Mouse (Mus musculus): ENCODE measurements around the gene Cfap46.
A peak's percentile ranks its signal among the peaks of the same experiment; 100 is the strongest.
"Not testable (repeated sequence)": the region's sequence is repeated elsewhere in the genome, so short reads cannot be mapped to it uniquely, and the experiment has no call there.

Cfap46 gene

DNA sequence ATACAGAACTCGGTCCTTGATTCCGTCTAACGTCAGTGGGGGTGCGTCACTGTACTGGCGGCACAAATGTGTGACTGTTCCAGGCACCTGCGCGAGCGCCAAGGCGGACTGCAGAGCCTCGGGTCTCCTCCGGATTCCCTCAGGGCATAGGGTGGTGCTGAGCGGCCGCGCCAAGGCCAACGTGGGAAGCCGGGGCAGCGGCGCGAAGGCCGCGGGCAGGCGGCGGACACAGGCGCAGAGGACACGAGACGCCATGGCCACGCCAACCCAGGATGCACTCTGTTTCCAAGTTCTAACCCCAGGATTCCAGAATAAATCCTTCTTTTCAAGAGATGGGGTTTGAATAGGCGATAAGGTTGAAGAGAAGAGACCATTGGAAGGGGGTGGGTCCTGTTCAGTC lies 23.7 kb downstream of the Cfap46 start:
- DNase-seq, result not testable (repeated sequence)

DNA sequence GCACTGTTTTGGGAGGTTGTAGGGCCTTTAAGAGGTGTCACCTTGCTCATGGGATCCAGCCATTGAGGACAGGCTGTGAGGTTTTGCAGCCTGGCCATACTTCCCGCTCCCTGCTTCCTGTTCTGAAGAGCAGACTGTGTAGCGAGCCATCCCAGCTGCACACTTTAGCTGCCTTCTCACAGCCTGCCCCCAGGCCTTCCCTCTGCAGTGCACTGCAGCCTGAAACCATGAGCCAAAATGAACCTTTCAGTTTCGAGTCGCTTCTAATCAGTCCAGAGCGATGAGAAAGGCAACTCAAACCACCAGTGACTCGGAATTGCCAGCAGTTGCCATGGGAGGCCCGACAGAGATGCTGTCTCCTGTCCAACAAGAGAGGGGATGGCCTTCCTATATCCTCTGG lies 33.9 kb downstream of the Cfap46 start:
- DNase-seq, result no peak

- DNase-seq, result peak; percentile 83 to 89
These were observed 35.4 kb downstream of the Cfap46 start for GRCm38 (mm10) chr7:139648107-139648824.

GRCm38 (mm10) chr7:139633393-139633792 lies 50.2 kb downstream of the Cfap46 start:
- no peak for DNase-seq

DNA sequence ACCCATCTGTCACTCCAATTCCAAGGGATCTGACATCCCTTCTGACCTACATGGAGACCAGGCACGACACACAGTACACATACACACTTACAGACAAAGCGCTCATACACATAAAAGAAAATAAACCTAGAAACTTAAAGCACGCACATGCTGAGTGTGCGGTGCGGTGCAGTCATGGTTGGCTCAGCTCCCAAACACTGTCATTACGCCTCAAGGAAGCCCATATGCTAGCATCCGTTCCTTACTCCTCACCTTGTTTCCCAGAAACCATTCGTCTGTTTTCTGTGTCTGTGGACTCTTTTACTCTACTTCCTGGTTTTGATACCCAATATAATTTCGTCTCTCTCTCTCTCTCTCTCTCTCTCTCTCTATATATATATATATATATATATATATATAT lies 58.5 kb downstream of the Cfap46 start:
- no peak for DNase-seq

- no peak for DNase-seq
These were observed 61.0 kb downstream of the Cfap46 start for GRCm38 (mm10) chr7:139622568-139622967.

DNA sequence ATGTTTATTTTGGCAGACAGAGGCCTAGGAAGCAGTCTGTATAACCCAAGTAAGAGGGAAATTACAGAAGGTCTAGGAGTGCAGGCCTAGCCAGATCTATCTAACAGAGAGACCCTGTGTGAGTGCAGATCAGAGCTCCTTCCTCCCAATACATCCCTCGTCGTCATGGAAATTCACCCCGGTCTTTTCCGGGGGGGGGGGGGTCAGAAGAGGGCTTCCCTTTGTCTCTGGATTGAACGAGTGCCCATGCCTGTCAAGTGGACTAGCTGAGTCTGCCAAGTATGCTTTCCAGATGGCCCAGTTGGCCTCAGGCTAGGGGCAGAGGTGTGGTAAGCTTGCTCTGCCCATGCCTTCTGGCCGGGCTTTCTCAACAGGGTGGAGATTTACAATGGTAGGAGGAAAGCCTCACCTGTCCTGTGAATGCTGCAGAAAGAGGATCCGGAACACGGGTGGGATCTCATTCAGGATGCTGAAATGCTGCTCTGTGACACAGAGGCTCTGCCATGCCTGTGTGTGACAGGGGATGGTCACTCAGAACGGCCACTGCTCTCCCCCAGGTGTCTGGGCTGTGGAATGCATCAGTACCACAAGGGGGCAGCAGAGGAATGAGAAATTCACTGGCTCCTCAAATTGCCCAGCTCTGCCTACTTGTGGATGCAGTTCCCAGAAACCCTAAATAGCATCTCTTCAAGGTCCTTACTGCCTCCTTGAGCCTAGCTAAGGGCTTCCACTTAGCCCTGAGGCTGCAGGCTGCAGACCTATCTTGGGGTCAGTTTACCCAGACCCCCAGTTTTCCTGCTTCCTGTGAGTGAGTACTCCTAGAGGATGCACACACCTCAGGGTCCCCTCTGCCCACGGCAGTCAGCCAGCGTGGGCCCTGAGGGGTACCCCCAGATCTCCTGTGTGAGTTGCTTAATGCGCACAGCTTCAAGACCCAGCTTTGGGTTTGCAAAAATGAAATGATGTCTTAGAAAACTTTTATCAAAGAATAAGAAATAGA lies 67.5 kb downstream of the Cfap46 start:
- peak; percentile 23 to 48 for DNase-seq

- DNase-seq, result no peak
These were observed 73.3 kb downstream of the Cfap46 start for GRCm38 (mm10) chr7:139610328-139610727.

GRCm38 (mm10) chr7:139595862-139596261 lies 87.8 kb downstream of the Cfap46 start:
- no peak for DNase-seq

DNA sequence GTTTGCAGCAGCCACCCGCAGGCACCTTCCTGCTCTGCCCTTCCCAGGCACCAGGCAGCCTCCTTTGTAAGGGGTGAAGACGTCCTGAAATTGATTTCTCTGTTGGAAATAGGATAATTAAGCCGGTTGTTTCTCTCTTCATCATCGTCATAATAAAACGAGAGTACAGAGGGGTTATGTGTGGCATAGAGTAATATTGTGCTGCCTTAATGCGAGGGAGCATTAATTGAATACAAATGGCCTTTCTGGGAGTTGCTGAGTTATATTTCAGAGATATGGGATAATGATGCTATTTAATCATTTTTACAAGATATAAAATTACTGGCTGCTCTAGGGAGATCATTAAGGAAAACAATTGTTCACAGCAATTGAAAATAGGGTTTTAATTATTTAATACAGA lies 88.3 kb downstream of the Cfap46 start:
- no peak for DNase-seq

DNA sequence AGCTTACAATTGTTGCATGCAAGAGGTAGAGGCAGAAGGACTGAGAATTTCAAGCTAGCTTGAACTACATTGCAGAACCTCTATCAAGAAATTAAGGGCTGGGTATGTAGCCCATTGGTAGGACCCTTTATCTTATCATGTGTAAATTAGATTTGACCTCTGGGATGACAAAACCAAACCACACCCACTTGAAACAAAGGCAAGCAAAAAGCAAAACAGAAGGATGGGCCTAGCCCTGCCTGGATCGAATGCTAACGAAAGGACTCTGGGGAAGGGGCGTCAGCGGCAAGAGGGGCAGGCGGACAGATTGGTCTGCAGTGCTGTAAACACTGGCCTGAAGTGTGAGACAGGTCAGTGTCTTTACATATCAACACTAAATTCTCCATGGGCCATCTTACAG lies 92.3 kb downstream of the Cfap46 start:
- no peak for DNase-seq

- DNase-seq, result peak; percentile 24 to 26
These were observed 93.3 kb downstream of the Cfap46 start for GRCm38 (mm10) chr7:139590302-139590701.

- DNase-seq, result no peak
These were observed 95.7 kb downstream of the Cfap46 start for GRCm38 (mm10) chr7:139587919-139588318.

DNA sequence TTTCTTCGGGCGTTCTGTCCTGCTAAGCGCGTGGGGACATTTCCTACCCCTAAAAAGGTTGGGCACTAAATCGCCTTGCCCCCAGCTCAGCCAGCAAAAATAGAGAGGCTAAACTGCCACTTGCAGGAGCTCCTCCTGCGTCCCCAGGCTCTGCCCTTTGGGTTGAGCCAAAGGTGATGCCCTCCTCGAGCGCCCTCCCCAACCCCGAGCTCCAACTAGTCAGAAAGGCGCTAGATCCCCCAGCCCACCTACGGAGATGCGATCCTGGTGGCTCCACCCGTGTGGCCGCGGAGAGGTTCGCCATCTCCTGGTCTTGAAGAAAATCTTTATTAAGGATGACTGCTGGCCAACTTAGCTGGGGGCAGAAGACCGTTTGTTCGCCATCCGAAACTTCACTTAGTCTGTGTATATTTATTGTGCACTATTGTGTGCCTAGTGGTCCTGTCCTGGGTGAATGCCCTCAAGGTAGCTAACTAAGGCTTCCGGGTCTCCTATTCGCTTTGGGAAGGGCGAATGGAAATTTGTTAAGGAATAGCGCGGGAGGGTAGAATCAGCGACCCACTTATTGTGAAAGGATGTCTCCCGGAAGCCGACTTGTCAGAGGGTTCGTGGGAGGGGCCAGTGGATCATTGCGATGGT lies 98.3 kb downstream of the Cfap46 start:
- DNase-seq, result no peak

DNA sequence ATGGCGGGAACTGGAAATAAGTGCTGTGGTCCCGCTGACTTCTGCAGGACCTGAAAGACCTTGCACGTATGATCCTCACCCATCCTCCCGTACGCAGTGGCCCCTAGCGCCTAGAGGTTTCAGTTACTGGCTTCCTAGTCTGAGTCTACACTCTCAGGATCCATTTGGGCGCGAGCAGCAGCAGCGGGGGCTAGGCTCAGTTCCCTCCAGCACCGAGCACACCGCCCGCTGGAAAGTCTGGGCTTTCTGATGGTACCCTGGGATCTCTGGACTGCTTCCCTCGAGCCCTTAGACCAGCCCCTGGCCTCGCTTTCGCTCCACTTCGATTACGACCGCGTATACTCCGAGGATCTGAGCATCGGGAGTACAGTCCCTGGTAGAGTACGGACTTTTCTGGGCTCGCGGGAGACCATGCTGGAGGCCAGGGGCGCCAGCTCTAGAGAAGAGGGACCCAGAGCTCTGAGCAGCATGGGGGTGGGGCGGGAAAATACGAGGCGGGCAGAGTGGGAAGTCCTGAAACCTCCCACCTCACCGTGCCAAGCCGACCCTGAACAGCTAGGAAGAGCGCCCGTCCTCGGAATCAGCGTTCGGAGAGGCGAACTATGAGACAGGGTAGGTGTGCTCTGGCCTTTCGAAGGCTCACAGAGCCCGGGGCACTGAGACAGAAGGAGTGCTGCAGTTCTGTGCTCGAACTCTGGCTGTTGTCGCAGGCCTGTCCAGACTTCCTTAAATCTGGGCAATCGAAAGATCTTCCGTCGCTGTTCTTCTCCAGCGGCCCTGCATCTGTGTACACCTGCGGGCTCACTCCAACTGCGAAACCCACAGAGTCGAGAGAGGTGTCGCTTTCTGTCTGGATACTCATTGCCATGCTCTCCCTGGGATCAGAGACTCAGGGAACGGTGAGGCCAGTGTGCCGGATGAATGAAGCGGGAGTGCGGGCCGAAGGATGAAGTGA lies 99.1 kb downstream of the Cfap46 start:
- DNase-seq, result no peak

GRCm38 (mm10) chr7:139583094-139583737 lies 100.4 kb downstream of the Cfap46 start:
- DNase-seq, result no peak

- DNase-seq, result peak; percentile 19 to 24
These were observed 101.0 kb downstream of the Cfap46 start, which contains the start of gene Nkx6-2 for GRCm38 (mm10) chr7:139582595-139582994. Nkx6-2 (minus strand) TSS chr7:139582797.

DNA sequence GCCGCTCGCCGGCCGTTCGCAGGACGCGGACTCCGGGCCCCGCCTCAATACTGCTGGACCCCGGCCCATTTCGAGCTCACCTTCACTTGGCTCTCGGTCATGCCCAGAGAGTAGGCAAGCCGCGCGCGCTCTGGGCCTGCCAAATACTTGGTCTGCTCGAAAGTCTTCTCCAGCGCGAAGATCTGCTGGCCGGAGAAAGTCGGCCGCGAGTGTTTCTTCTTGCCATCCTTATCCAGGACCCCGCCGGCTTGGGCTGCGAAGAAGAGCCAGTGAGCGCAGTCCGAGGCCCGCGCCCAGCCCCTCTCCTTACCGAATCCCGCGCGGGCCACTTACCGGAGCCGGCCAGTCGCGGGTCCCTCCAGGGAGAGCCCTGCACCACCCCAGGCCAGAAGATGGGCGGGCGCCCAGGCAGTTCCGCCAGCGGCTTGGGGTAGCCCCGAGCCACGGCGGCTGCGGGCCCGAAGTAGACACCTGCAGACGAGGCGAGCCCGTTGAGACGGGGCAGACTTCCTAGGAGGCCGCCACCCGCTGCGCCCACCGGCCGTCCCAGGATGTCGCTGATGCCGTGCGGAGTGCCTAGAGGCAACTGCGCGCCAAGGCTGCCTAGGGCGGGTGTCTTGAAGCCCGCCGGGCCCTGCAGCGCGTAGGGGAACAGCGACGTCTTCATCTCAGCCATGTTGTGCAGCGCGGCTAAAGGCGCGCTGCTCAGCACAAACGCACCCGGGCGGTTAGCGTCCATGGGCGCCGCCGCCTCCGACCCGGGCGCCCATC lies 101.6 kb downstream of the Cfap46 start:
- DNase-seq, result no peak

- no peak for DNase-seq
These were observed 102.5 kb downstream of the Cfap46 start for GRCm38 (mm10) chr7:139580851-139581775.

Data from lung, adult 18-20 months (tissue).